Mouse (Mus musculus): ENCODE results near the gene Begain. TPM values are rescaled to one million over a fixed set of nuclear protein-coding genes. Genes with fewer than 3 reads are reported as not detected.

Gene Begain
- polyA plus RNA-seq, 1 experiment: 1.7 TPM

GRCm38 (mm10) chr12:109057736-109058135 is 10.3 kb downstream of the Begain start:
- no peak for TF ChIP-seq POLR2A (IDR thresholded peaks at IDR 0.05; ENCODE audit: low read depth, low read length)
- no peak for TF ChIP-seq CTCF (IDR thresholded peaks at IDR 0.05; ENCODE audit: extremely low read depth, insufficient read length, insufficient replicate concordance, low read depth, low read length)
- peaks cover 17% of the 10 kb centered on the region for H3K27me3 ChIP-seq (ENCODE audit: control insufficient read depth, insufficient read depth, low read length)
- no peaks in the 10 kb centered on the region for H3K36me3 ChIP-seq (ENCODE audit: control insufficient read depth, insufficient read depth, low read length)
- H3K4me3 ChIP-seq (ENCODE audit: low read depth, low read length): no peak overlapping the region
- no peak overlapping the region for H3K27ac ChIP-seq (ENCODE audit: insufficient read depth, low read depth, low read length)
- 69% methylated on average over 4 of the region's 4 CpGs for WGBS
- H3K4me1 ChIP-seq (ENCODE audit: control insufficient read depth, insufficient read depth, insufficient read length, low read length): 0 out of 2 replicates have a peak, but pooled peaks cover 3% of the 10 kb centered on the region

GRCm38 (mm10) chr12:109053020-109053806 is 14.8 kb downstream of the Begain start:
- 2% methylated on average over 105 of the region's 105 CpGs for WGBS
- no peak for TF ChIP-seq POLR2A (IDR thresholded peaks at IDR 0.05; ENCODE audit: low read depth, low read length)
- TF ChIP-seq CTCF (IDR thresholded peaks at IDR 0.05; ENCODE audit: extremely low read depth, insufficient read length, insufficient replicate concordance, low read depth, low read length): no peak
- peak overlapping the region; percentile 48 for H3K4me3 ChIP-seq (ENCODE audit: low read depth, low read length)
- H3K27ac ChIP-seq (ENCODE audit: insufficient read depth, low read depth, low read length): no peak overlapping the region
- H3K4me1 ChIP-seq (ENCODE audit: control insufficient read depth, insufficient read depth, insufficient read length, low read length): 0 out of 2 replicates have a peak, but pooled peaks cover 3% of the 10 kb centered on the region
- no peaks in the 10 kb centered on the region for H3K36me3 ChIP-seq (ENCODE audit: control insufficient read depth, insufficient read depth, low read length)
- H3K27me3 ChIP-seq (ENCODE audit: control insufficient read depth, insufficient read depth, low read length): peaks cover 25% of the 10 kb centered on the region

GRCm38 (mm10) chr12:109049949-109050348 is 18.1 kb downstream of the Begain start:
- Histone ChIP-seq H3K27ac (ENCODE audit: insufficient read depth, low read depth, low read length) (no peak overlapping the region), H3K4me3 (ENCODE audit: low read depth, low read length) (no peak overlapping the region), H3K4me1 (ENCODE audit: control insufficient read depth, insufficient read depth, insufficient read length, low read length) (0 out of 2 replicates have a peak, but pooled peaks cover 3% of the 10 kb centered on the region), H3K27me3 (ENCODE audit: control insufficient read depth, insufficient read depth, low read length) (peaks cover 25% of the 10 kb centered on the region), H3K36me3 (ENCODE audit: control insufficient read depth, insufficient read depth, low read length) (no peaks in the 10 kb centered on the region)
- 72% methylated on average over 4 of the region's 4 CpGs for WGBS
- TF ChIP-seq POLR2A (IDR thresholded peaks at IDR 0.05; ENCODE audit: low read depth, low read length): no peak
- no peak for TF ChIP-seq CTCF (IDR thresholded peaks at IDR 0.05; ENCODE audit: extremely low read depth, insufficient read length, insufficient replicate concordance, low read depth, low read length)

DNA sequence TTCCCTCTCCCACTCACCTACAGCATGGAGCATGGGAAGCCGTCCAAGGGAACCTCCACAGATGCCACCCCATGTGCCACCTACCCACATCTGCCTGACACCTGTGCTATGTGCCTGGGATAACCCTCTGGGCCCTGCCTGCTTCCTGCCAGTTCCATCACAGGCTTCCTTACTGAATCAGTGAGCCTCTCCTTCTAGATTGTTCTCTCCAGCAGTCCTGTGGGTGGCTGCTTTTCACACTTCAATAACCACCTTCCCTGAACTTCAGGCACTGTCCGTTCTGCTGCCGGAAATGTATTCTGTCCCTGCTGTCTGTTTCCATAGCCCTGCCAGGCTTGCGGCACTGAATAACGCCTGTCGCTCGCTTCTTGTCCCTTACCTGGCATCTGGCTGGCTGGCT is 22.4 kb downstream of the Begain start:
- H3K27ac ChIP-seq (ENCODE audit: insufficient read depth, low read depth, low read length): no peak overlapping the region
- H3K4me3 ChIP-seq (ENCODE audit: low read depth, low read length): no peak overlapping the region
- H3K4me1 ChIP-seq (ENCODE audit: control insufficient read depth, insufficient read depth, insufficient read length, low read length): no peaks in the 10 kb centered on the region
- WGBS: 80% methylated on average over 7 of the region's 7 CpGs
- TF ChIP-seq POLR2A (IDR thresholded peaks at IDR 0.05; ENCODE audit: low read depth, low read length) (no peak), CTCF (IDR thresholded peaks at IDR 0.05; ENCODE audit: extremely low read depth, insufficient read length, insufficient replicate concordance, low read depth, low read length) (no peak)
- no peaks in the 10 kb centered on the region for H3K27me3 ChIP-seq (ENCODE audit: control insufficient read depth, insufficient read depth, low read length)
- H3K36me3 ChIP-seq (ENCODE audit: control insufficient read depth, insufficient read depth, low read length): no peaks in the 10 kb centered on the region

GRCm38 (mm10) chr12:109044497-109044896 is 23.5 kb downstream of the Begain start:
- H3K4me3 ChIP-seq (ENCODE audit: low read depth, low read length): no peak overlapping the region
- no peaks in the 10 kb centered on the region for H3K36me3 ChIP-seq (ENCODE audit: control insufficient read depth, insufficient read depth, low read length)
- 18% methylated on average over 5 of the region's 5 CpGs for WGBS
- no peak overlapping the region for H3K27ac ChIP-seq (ENCODE audit: insufficient read depth, low read depth, low read length)
- TF ChIP-seq POLR2A (IDR thresholded peaks at IDR 0.05; ENCODE audit: low read depth, low read length): no peak
- TF ChIP-seq CTCF (IDR thresholded peaks at IDR 0.05; ENCODE audit: extremely low read depth, insufficient read length, insufficient replicate concordance, low read depth, low read length): peak; percentile 32; the same call in 1 of the 2 replicates
- H3K4me1 ChIP-seq (ENCODE audit: control insufficient read depth, insufficient read depth, insufficient read length, low read length): no peaks in the 10 kb centered on the region
- H3K27me3 ChIP-seq (ENCODE audit: control insufficient read depth, insufficient read depth, low read length): no peaks in the 10 kb centered on the region

GRCm38 (mm10) chr12:109039311-109039710 is 28.7 kb downstream of the Begain start:
- no peaks in the 10 kb centered on the region for H3K27me3 ChIP-seq (ENCODE audit: control insufficient read depth, insufficient read depth, low read length)
- WGBS: 57% methylated on average over 7 of the region's 7 CpGs
- no peak for TF ChIP-seq POLR2A (IDR thresholded peaks at IDR 0.05; ENCODE audit: low read depth, low read length)
- TF ChIP-seq CTCF (IDR thresholded peaks at IDR 0.05; ENCODE audit: extremely low read depth, insufficient read length, insufficient replicate concordance, low read depth, low read length): no peak
- no peaks in the 10 kb centered on the region for H3K4me1 ChIP-seq (ENCODE audit: control insufficient read depth, insufficient read depth, insufficient read length, low read length)
- H3K4me3 ChIP-seq (ENCODE audit: low read depth, low read length): no peak overlapping the region
- no peak overlapping the region for H3K27ac ChIP-seq (ENCODE audit: insufficient read depth, low read depth, low read length)
- H3K36me3 ChIP-seq (ENCODE audit: control insufficient read depth, insufficient read depth, low read length): no peaks in the 10 kb centered on the region

DNA sequence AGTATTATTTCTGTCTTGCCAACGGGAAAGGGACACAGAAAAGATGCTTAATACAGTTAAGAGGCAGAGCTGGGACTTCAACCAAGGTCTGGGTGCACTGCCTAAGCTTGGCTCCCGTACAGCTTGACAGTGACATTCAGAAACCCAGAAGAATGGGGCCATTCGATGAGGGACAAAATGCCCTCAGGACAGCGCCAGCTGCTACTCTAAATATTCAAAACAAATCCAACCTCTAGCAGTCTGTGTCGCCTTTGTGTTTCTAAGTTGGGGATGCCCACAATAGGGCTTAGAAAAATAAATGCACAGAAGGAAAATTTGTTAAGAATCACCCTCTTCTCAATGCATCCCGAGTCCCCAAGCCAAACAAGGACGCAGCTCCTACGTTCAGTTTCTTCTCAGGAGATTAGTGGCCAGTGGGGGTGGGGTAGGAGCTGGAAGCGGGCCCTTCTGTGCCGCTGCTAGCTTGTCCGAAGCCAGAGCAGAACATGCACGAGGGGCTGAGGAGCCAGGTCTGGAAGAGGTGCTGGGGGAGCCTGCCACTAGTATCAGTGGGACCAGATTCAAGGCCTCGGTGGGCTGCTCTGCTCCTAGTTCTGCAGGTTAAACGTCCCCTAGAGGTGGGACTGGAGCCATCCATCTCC is 29.7 kb downstream of the Begain start:
- Histone ChIP-seq H3K27me3 (ENCODE audit: control insufficient read depth, insufficient read depth, low read length) (no peaks in the 10 kb centered on the region), H3K4me3 (ENCODE audit: low read depth, low read length) (no peak overlapping the region), H3K27ac (ENCODE audit: insufficient read depth, low read depth, low read length) (no peak overlapping the region), H3K36me3 (ENCODE audit: control insufficient read depth, insufficient read depth, low read length) (no peaks in the 10 kb centered on the region), H3K4me1 (ENCODE audit: control insufficient read depth, insufficient read depth, insufficient read length, low read length) (no peaks in the 10 kb centered on the region)
- 54% methylated on average over 14 of the region's 14 CpGs for WGBS
- TF ChIP-seq CTCF (IDR thresholded peaks at IDR 0.05; ENCODE audit: extremely low read depth, insufficient read length, insufficient replicate concordance, low read depth, low read length): no peak

All from small intestine, adult 2 months (tissue).